Mouse (Mus musculus): ENCODE measurements at regions not wholly inside any gene's neighbourhood (a gene's known extent, or its start where the extent isn't known, plus 50 kb on each side); places are given as distances from the start of the nearest gene placed in this dataset.
"Not testable (repeated sequence)": the region's sequence is repeated elsewhere in the genome, so short reads cannot be mapped to it uniquely, and the experiment has no call there.

DNA sequence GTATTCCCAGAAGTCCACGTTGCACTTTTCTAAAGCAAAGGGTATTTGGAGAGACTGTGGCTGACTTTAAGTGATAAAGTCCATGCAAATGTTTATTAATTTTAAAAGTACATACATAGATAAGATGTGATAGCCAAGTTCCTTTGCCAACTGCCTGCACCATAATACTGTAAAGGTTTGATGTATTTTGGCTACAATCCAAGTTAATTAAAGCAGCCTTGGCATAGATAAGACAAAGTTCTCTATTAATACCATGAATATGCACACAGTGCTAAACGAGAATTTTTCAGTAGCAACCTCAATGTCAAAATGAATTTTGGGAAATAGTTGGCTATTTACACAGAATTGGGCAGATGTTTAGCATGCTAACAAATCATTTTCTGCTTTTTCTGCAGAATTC is 167.0 kb upstream of the Hsf2 start:
- no peak overlapping the region for H3K27ac ChIP-seq (replicated peaks; ENCODE audit: low read depth, low read length)
- DNase-seq (ENCODE audit: low spot score) (no peak), ATAC-seq (ENCODE audit: low FRiP score, low read depth) (no peak)
- H3K9ac ChIP-seq (ENCODE audit: low read depth, low read length, severe bottlenecking), result no peak overlapping the region
- no peak overlapping the region for H3K4me2 ChIP-seq (replicated peaks; ENCODE audit: low read depth, low read length, severe bottlenecking)
- H3K27me3 ChIP-seq (ENCODE audit: control insufficient read depth, insufficient read depth, low read length), result no peaks in the 10 kb centered on the region
- no peaks in the 10 kb centered on the region for H3K36me3 ChIP-seq (ENCODE audit: control insufficient read depth, insufficient read depth, low read length)
- H3K4me3 ChIP-seq (replicated peaks; ENCODE audit: low read length), result no peak overlapping the region
- WGBS, result 56% methylated on average over 2 of the region's 2 CpGs
- H3K9me3 ChIP-seq (ENCODE audit: control insufficient read depth, low read length), result no peaks in the 10 kb centered on the region
- H3K4me1 ChIP-seq (ENCODE audit: control insufficient read depth, insufficient read depth, low read length), result no peaks in the 10 kb centered on the region
- no peak for TF ChIP-seq POLR2A (IDR thresholded peaks at IDR 0.05; ENCODE audit: borderline replicate concordance, extremely low read depth, insufficient read depth, insufficient read length)

DNA sequence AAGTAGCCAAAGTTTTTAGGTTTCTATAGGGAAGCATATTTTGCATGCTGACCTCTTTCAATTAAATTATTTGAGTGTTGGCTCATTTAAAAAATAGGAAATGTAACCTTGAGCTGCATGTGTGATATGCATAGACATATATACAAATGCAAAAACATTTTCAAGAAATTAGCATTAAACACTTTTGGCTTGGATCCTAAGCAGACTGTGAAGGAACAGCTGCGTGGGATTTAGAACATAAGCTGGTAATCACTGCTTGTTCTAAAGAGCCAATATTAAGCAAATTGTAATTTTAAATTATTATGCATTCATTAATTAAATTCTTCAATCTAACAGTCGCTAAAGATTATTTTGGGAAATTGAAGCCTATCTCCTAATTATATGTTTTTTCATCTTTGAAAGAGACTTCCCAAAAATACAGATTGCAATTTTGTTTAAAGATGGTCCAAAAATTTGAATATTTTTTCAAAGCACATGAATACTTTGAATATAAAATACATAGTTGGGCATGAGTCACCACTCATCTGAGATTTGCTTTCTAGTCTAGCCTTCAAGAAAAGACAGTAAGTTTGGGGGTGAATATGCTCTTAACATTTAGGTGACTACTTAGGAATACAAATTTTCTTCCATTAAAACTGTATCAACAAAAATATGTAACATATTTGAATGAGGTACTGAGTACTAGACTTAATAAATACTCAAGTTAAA is 163.3 kb upstream of the Hsf2 start:
- Histone ChIP-seq H3K9ac (ENCODE audit: low read depth, low read length, severe bottlenecking) (no peak overlapping the region), H3K9me3 (ENCODE audit: control insufficient read depth, low read length) (no peaks in the 10 kb centered on the region), H3K4me2 (replicated peaks; ENCODE audit: low read depth, low read length, severe bottlenecking) (no peak overlapping the region), H3K27ac (replicated peaks; ENCODE audit: low read depth, low read length) (no peak overlapping the region), H3K4me1 (ENCODE audit: control insufficient read depth, insufficient read depth, low read length) (no peaks in the 10 kb centered on the region), H3K27me3 (ENCODE audit: control insufficient read depth, insufficient read depth, low read length) (no peaks in the 10 kb centered on the region), H3K36me3 (ENCODE audit: control insufficient read depth, insufficient read depth, low read length) (no peaks in the 10 kb centered on the region), H3K4me3 (replicated peaks; ENCODE audit: low read length) (no peak overlapping the region)
- TF ChIP-seq POLR2A (IDR thresholded peaks at IDR 0.05; ENCODE audit: borderline replicate concordance, extremely low read depth, insufficient read depth, insufficient read length), result no peak
- 79% methylated on average over 2 of the region's 2 CpGs for WGBS
- DNase-seq (ENCODE audit: low spot score) (no peak), ATAC-seq (ENCODE audit: low FRiP score, low read depth) (no peak)

DNA sequence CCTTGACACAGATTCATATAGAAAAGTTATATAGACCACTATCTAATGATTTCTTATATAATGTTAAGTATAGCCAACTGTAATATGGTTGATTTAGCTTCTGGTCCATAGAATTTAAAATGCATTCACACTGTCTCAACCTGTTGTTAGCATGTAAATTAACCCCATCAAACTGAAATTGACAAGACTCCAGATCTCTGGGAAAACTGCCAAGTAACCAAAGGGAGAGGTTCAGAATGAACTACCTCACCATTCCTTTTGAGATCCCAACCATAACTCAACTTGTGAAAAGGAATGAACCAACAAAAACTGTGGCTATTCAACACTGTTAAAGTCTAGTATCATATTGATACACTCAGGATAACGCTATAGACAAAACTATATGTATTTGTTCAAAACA is 162.0 kb upstream of the Hsf2 start:
- no peak overlapping the region for H3K9ac ChIP-seq (ENCODE audit: low read depth, low read length, severe bottlenecking)
- no peaks in the 10 kb centered on the region for H3K36me3 ChIP-seq (ENCODE audit: control insufficient read depth, insufficient read depth, low read length)
- 70% methylated on average over 1 of the region's 1 CpGs for WGBS
- H3K4me3 ChIP-seq (replicated peaks; ENCODE audit: low read length), result no peak overlapping the region
- H3K4me2 ChIP-seq (replicated peaks; ENCODE audit: low read depth, low read length, severe bottlenecking), result no peak overlapping the region
- H3K9me3 ChIP-seq (ENCODE audit: control insufficient read depth, low read length), result no peaks in the 10 kb centered on the region
- no peak overlapping the region for H3K27ac ChIP-seq (replicated peaks; ENCODE audit: low read depth, low read length)
- H3K27me3 ChIP-seq (ENCODE audit: control insufficient read depth, insufficient read depth, low read length), result no peaks in the 10 kb centered on the region
- no peaks in the 10 kb centered on the region for H3K4me1 ChIP-seq (ENCODE audit: control insufficient read depth, insufficient read depth, low read length)
- no peak for TF ChIP-seq POLR2A (IDR thresholded peaks at IDR 0.05; ENCODE audit: borderline replicate concordance, extremely low read depth, insufficient read depth, insufficient read length)
- ATAC-seq (ENCODE audit: low FRiP score, low read depth), result no peak
- DNase-seq (ENCODE audit: low spot score), result no peak

DNA sequence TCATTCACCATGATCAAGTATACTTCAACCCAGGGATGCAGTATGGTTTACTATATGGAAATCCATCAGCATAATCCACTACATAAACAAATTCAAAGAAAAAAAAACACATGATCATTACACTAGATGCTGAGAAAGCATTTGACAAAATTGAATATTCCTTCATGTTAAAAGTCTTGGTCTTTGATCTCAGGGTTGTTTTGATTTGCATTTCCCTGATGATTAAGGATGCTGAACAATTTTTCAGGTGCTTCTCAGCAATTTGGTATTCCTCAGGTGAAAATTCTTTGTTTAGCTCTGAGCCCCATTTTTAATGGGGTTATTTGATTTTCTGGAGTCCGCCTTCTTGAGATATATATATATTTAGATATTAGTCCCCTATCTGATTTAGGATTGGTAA is 123.4 kb upstream of the Hsf2 start:
- 98% methylated on average over 1 of the region's 1 CpGs for WGBS
- not testable (repeated sequence) for ATAC-seq (ENCODE audit: low FRiP score, low read depth); H3K27ac ChIP-seq (replicated peaks; ENCODE audit: low read depth, low read length); DNase-seq (ENCODE audit: low spot score); H3K36me3 ChIP-seq (ENCODE audit: control insufficient read depth, insufficient read depth, low read length); H3K9ac ChIP-seq (ENCODE audit: low read depth, low read length, severe bottlenecking); H3K9me3 ChIP-seq (ENCODE audit: control insufficient read depth, low read length); H3K4me2 ChIP-seq (replicated peaks; ENCODE audit: low read depth, low read length, severe bottlenecking); H3K27me3 ChIP-seq (ENCODE audit: control insufficient read depth, insufficient read depth, low read length); H3K4me1 ChIP-seq (ENCODE audit: control insufficient read depth, insufficient read depth, low read length); H3K4me3 ChIP-seq (replicated peaks; ENCODE audit: low read length)
